Mouse (Mus musculus) heart, adult 18-20 months (tissue): Measurements from ENCODE around the gene Olfr1238. TPM values are rescaled to one million over a fixed set of nuclear protein-coding genes. Genes with fewer than 3 reads are reported as not detected.

Experiments
- DNase-seq, 2 experiments: peaks; one replicate each; pipeline ENCODE4 v3.0.0; 2021 to 2022; ENCODE audit warnings: mixed read lengths in 1 of 2
- long read RNA-seq, 2 experiments: library from polyadenylated mRNA; stranded (forward); transcript quantifications; one replicate each; pipeline ENCODE4 v2.0.0; 2021
- total RNA-seq, 2 experiments: library from RNA; stranded (reverse); gene quantifications; 2 replicates each; pipeline ENCODE4 v1.2.3; 2021

The Olfr1238 gene
- total RNA-seq, result not detected
- long read RNA-seq, experiment 1, result 0 reads
- long read RNA-seq, experiment 2, result 0 reads

GRCm38 (mm10) chr2:89409576-89409975 lies at the start of gene Olfr1238:
Olfr1238 (minus strand) TSS chr2:89409676.
- DNase-seq, result no peak

GRCm38 (mm10) chr2:89442900-89443299 lies 33.4 kb upstream of the Olfr1238 start, which contains the start of gene Olfr1240:
Olfr1240 (minus strand) TSS chr2:89443000.
- no peak for DNase-seq

- DNase-seq, result no peak
Measured at GRCm38 (mm10) chr2:89420307-89420706, 10.8 kb upstream of the Olfr1238 start, which contains the start of gene Olfr1239. Olfr1239 (minus strand) TSS chr2:89420407.

GRCm38 (mm10) chr2:89414557-89414956 lies 5.1 kb upstream of the Olfr1238 start:
- no peak for DNase-seq

- no peak for DNase-seq
Measured at GRCm38 (mm10) chr2:89400882-89401281, 8.6 kb downstream of the Olfr1238 start.

GRCm38 (mm10) chr2:89364765-89365164 lies 44.7 kb downstream of the Olfr1238 start, which contains the start of gene Olfr1234:
Olfr1234 (minus strand) TSS chr2:89364865.
- DNase-seq, result no peak

Other genes starting within 250 kb of the Olfr1238 start
- gene Olfr1224-ps1, start 245.6 kb downstream of the Olfr1238 start, total RNA-seq, result not detected
- not detected for gene Olfr1225, start 235.0 kb downstream of the Olfr1238 start, total RNA-seq
- not detected for gene Olfr1226, start 209.6 kb downstream of the Olfr1238 start, total RNA-seq
- not detected for gene Olfr1228, start 155.6 kb downstream of the Olfr1238 start, total RNA-seq
- gene Olfr1229, start 121.7 kb downstream of the Olfr1238 start, total RNA-seq, result not detected
- not detected for gene Olfr1230, start 112.4 kb downstream of the Olfr1238 start, total RNA-seq
- gene Olfr1231, start 102.6 kb downstream of the Olfr1238 start, total RNA-seq, result not detected
- not detected for gene Olfr1232, start 80.0 kb downstream of the Olfr1238 start, total RNA-seq
- gene Olfr1233, start 67.3 kb downstream of the Olfr1238 start, total RNA-seq, result not detected
- not detected for gene Olfr1234, start 44.8 kb downstream of the Olfr1238 start, total RNA-seq
- gene Olfr1239, start 10.7 kb upstream of the Olfr1238 start, total RNA-seq, result not detected
- gene Olfr1240, start 33.3 kb upstream of the Olfr1238 start, total RNA-seq, result not detected
- not detected for gene Olfr1241, start 77.5 kb upstream of the Olfr1238 start, total RNA-seq
- not detected for gene Olfr1242, start 88.7 kb upstream of the Olfr1238 start, total RNA-seq
- gene Olfr1243, start 121.8 kb upstream of the Olfr1238 start, total RNA-seq, result not detected
- gene Olfr1245, start 168.8 kb upstream of the Olfr1238 start, total RNA-seq, result not detected
- not detected for gene Olfr1246, start 183.5 kb upstream of the Olfr1238 start, total RNA-seq
- gene Olfr1247, start 204.5 kb upstream of the Olfr1238 start, total RNA-seq, result not detected
- gene Olfr1248, start 208.6 kb upstream of the Olfr1238 start, total RNA-seq, result not detected
- gene Olfr1249, start 225.3 kb upstream of the Olfr1238 start, total RNA-seq, result not detected